Mouse (Mus musculus) hindbrain, embryonic 15.5 days (tissue): ENCODE results near the gene Pigu. TPM values are rescaled to one million over a fixed set of nuclear protein-coding genes. Genes with fewer than 3 reads are reported as not detected.

Experiments used
- ATAC-seq: fragments of 200-750 bp; cut with Nextera tagmentation; 2 replicates; pipeline ENCODE4 v1.8.0; 2017; ENCODE audit warnings: low read depth, moderate number of reproducible peaks, moderate TSS enrichment; ENCODE audit not compliant: low FRiP score
- H3K27ac ChIP-seq: fragments of 300-500 bp; sonication (generic); replicated peaks from 2 replicates; pipeline ENCODE4 v1.5.1; 2015; ENCODE audit warnings: mild to moderate bottlenecking, inconsistent platforms
- H3K27me3 ChIP-seq: fragments of 300-500 bp; sonication (generic); 2 replicates; pipeline ENCODE4 v1.6.1; 2015; ENCODE audit warnings: control low read depth, inconsistent platforms
- H3K36me3 ChIP-seq: fragments of 300-500 bp; sonication (generic); 2 replicates; pipeline ENCODE4 v1.6.1; 2015; ENCODE audit warnings: control low read depth, inconsistent platforms
- H3K4me1 ChIP-seq: fragments of 300-500 bp; sonication (generic); replicated peaks from 2 replicates; pipeline ENCODE4 v1.6.1; 2015; ENCODE audit warnings: control low read depth, inconsistent platforms
- H3K4me2 ChIP-seq: fragments of 300-500 bp; sonication (generic); 2 replicates; pipeline ENCODE4 v1.6.1; 2015; ENCODE audit warnings: moderate library complexity, mild to moderate bottlenecking, inconsistent platforms
- H3K4me3 ChIP-seq: fragments of 300-500 bp; sonication (generic); 2 replicates; pipeline ENCODE4 v1.5.1; 2015; ENCODE audit warnings: mild to moderate bottlenecking, inconsistent platforms
- H3K9ac ChIP-seq: fragments of 300-500 bp; sonication (generic); 2 replicates; pipeline ENCODE4 v1.6.1; 2015; ENCODE audit warnings: inconsistent platforms
- H3K9me3 ChIP-seq: fragments of 300-500 bp; sonication (generic); 2 replicates; pipeline ENCODE4 v1.6.1; 2016; ENCODE audit warnings: control low read depth, inconsistent platforms
- WGBS: fragments of 180-500 bp; shearing (Covaris S2); methylation state at CpG from one replicate; pipeline ENCODE4 v1.1.7; 2015; 5-methylcytosine and 5-hydroxymethylcytosine counted together
- polyA plus RNA-seq: library from polyadenylated mRNA; unstranded; fragments of >200 nt; fragmentation: Nextera tagmentation; extraction: Ambion mirVana; gene quantifications from 2 replicates; pipeline ENCODE4 v1.2.1, GENCODE M21; 2015

Gene Pigu
- polyA plus RNA-seq, 1 experiment from 2014 or later, result 62.6 TPM

DNA sequence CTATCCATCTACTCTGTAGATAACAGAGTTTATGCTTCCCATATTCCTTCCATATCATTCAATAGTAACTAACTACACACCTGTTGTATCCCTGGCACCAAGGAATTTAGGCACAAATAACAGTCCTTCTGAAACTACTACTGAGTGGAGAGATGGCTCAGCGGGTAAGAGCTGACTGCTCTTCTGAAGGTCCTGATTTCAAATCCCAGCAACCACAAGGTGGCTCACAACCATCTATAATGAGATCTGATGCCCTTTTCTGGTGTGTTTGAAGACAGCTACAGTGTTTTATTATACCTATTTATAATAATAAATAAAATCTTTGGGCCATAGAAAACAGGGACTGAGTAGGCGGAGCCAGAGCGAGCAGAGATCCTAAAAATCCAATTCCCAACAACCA lies 2.8 kb downstream of the Pigu start:
- H3K9ac ChIP-seq, result no peak overlapping the region
- H3K4me3 ChIP-seq, result no peak overlapping the region
- no peaks in the 10 kb centered on the region for H3K9me3 ChIP-seq
- no peaks in the 10 kb centered on the region for H3K27me3 ChIP-seq
- 92% methylated on average over 3 of the region's 3 CpGs for WGBS
- H3K4me2 ChIP-seq, result no peak overlapping the region
- ATAC-seq, result no peak
- H3K27ac ChIP-seq, result no peak overlapping the region
- no peaks in the 10 kb centered on the region for H3K36me3 ChIP-seq
- peaks cover 22% of the 10 kb centered on the region for H3K4me1 ChIP-seq

DNA sequence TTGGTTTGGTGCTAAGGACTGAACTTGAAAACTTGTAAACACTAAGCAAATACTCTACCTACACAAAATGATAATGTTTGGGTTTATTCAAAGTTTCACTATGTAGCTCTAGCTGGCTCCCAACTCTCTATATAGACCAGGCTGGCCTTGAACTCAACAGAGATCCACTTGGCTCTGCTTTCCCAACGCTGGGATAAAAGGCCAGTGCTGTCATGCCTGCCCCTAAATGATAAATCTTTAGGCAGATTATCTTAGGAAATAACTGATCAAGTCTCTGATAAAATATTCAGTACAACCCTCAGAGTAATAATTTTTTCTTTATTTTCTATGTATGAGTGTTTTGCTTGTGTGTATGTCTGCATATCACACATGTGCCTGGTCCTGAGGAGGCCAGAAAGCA lies 10.6 kb downstream of the Pigu start:
- no peak overlapping the region for H3K27ac ChIP-seq
- H3K9ac ChIP-seq, result no peak overlapping the region
- no peaks in the 10 kb centered on the region for H3K27me3 ChIP-seq
- no peaks in the 10 kb centered on the region for H3K4me1 ChIP-seq
- no peak for ATAC-seq
- H3K4me3 ChIP-seq, result no peak overlapping the region
- H3K9me3 ChIP-seq, result no peaks in the 10 kb centered on the region
- H3K4me2 ChIP-seq, result no peak overlapping the region
- 84% methylated on average over 1 of the region's 1 CpGs for WGBS
- 0 out of 2 replicates have a peak, but pooled peaks cover 4% of the 10 kb centered on the region for H3K36me3 ChIP-seq

DNA sequence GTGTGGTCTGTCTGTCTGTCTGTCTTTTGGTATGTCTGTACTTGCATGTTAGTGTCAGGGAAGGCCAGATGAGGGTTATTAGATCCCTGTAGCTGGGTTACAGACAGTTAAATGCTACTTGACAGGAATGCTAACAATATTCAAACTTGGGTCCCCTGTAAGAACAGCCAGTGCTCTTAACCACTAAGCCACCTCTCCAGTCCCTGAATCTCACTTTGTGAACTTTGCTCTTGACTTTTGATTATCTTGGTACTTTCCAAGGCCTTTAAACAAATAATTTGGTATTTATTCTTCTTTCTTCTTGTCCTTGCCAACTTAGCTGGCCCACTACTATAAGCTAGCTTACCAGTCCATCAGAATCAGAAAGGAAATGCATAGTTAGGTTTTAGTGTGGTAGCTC lies 17.1 kb downstream of the Pigu start:
- Histone ChIP-seq H3K9ac (no peak overlapping the region), H3K4me1 (no peaks in the 10 kb centered on the region), H3K9me3 (no peaks in the 10 kb centered on the region), H3K4me2 (no peak overlapping the region), H3K4me3 (no peak overlapping the region), H3K27ac (no peak overlapping the region), H3K27me3 (no peaks in the 10 kb centered on the region), H3K36me3 (peaks cover 8% of the 10 kb centered on the region; the same call in 1 of the 2 replicates)
- no peak for ATAC-seq

DNA sequence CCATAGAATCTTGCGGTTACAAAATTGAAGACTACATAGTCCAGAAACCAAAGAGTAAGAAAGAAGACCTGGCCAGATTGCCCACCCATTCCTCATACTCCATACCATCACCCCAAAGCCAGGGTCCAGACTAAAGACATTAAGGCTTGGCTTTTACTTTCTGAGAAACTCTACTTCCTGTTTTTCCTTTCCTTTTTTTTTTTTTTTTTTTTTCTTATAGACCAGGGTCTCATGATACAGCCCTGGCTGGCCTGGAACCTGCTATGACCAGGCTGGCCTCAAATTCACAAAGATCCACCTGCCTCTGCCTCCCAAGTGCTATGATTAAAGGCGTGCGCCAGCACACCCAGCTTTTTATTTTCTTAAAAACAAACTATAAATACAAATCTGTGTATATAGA lies 21.0 kb downstream of the Pigu start:
- Histone ChIP-seq H3K4me2 (no peak overlapping the region), H3K9ac (no peak overlapping the region), H3K27ac (no peak overlapping the region), H3K4me3 (no peak overlapping the region), H3K27me3 (no peaks in the 10 kb centered on the region), H3K9me3 (no peaks in the 10 kb centered on the region), H3K36me3 (peaks cover 25% of the 10 kb centered on the region), H3K4me1 (no peaks in the 10 kb centered on the region)
- ATAC-seq, result no peak
- WGBS, result 99% methylated on average over 3 of the region's 3 CpGs

DNA sequence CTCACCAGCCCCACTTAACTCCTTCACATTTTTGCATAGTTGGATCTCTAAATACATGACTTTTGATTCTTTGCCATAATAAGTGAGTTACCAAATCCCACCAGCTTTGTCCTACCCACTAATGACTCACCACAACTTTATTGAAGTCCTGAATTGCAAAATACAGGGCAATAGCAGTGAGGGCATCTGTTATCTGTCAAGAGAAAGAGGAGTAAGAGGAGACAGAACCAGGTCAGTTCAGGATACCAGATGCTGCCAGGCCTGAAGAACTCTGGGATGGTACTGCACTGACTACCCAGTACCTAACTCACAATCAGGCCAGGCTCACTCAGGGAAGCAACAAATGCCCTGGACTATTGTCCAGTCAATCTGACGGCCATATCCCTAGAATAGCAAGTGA lies 22.0 kb downstream of the Pigu start:
- H3K4me2 ChIP-seq, result no peak overlapping the region

DNA sequence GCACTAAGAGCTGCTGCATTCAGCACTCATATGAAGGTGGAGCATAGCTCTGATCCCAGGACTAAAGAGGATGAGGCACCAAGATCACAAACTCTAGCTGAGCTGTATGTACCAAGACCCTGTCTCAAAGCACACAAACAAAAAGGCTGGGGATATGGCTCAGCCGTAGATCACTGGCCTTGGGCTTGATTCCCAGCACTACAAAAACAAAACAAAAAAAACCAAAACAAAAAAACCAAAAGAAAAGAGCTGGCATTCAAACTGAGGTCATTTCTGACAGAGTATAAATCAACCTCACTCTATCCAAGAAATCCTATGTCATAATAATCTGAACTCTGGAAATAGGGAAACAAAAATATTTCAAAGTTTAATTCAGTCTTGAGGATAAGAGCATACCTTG lies 23.8 kb downstream of the Pigu start:
- Histone ChIP-seq H3K27ac (no peak overlapping the region), H3K4me1 (no peaks in the 10 kb centered on the region), H3K9ac (no peak overlapping the region), H3K27me3 (no peaks in the 10 kb centered on the region), H3K4me3 (no peak overlapping the region), H3K36me3 (peaks cover 42% of the 10 kb centered on the region), H3K4me2 (no peak overlapping the region), H3K9me3 (no peaks in the 10 kb centered on the region)
- WGBS, result 86% methylated on average over 1 of the region's 1 CpGs
- ATAC-seq, result no peak

More for the DNA sequence above, 22.0 kb downstream of the Pigu start:
- Histone ChIP-seq H3K4me3 (no peak overlapping the region), H3K9me3 (no peaks in the 10 kb centered on the region), H3K36me3 (peaks cover 34% of the 10 kb centered on the region), H3K27ac (no peak overlapping the region), H3K4me1 (no peaks in the 10 kb centered on the region), H3K27me3 (no peaks in the 10 kb centered on the region), H3K9ac (no peak overlapping the region)
- ATAC-seq, result no peak
- WGBS, result 93% methylated on average over 1 of the region's 1 CpGs

DNA sequence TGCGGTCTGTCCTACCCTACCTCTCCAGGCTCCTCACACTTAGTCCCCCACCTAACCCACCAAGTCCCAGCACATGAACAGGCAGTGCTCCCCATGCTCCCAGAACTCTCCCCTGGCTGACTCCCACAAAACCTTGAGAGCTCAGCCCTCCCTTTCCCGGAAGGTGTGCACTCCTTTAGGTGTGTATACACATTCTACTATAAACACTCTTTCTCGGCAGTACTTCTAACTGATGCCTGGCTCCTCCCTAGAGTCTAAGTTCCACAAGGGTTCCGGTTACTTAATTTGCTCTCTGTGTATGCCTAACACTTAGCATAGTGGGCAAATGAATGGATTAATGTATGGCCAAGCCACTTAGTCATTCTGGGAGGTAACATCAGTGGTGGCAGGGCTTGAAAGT lies 25.9 kb downstream of the Pigu start:
- Histone ChIP-seq H3K9me3 (no peaks in the 10 kb centered on the region), H3K4me2 (no peak overlapping the region), H3K27ac (no peak overlapping the region), H3K36me3 (peaks cover 52% of the 10 kb centered on the region), H3K4me1 (no peaks in the 10 kb centered on the region), H3K9ac (no peak overlapping the region), H3K4me3 (no peak overlapping the region), H3K27me3 (no peaks in the 10 kb centered on the region)
- ATAC-seq, result no peak
- 98% methylated on average over 4 of the region's 4 CpGs for WGBS

DNA sequence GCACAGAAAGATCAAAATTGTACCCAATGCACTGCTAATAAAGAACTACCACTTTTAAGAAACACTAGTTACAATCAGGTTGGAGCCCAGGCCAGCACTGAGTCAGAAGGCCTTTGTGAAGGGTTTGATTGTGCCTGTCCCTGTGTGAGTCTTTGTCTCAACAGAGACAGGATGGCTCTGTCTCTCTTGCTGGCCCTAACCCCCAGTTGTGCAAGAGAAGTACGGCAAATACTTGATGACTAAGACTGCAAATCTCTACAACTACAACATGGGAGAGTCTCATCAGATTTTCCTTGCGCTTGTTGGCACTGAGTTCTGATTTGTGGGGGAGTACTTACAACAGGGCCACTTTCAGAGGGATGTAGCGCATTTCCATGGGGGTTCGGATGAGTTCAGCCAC lies 26.4 kb downstream of the Pigu start:
- Histone ChIP-seq H3K9ac (no peak overlapping the region), H3K4me2 (no peak overlapping the region), H3K4me3 (no peak overlapping the region), H3K36me3 (peaks cover 57% of the 10 kb centered on the region), H3K9me3 (no peaks in the 10 kb centered on the region), H3K27ac (no peak overlapping the region), H3K27me3 (no peaks in the 10 kb centered on the region), H3K4me1 (no peaks in the 10 kb centered on the region)
- ATAC-seq, result no peak
- WGBS, result 95% methylated on average over 4 of the region's 4 CpGs

DNA sequence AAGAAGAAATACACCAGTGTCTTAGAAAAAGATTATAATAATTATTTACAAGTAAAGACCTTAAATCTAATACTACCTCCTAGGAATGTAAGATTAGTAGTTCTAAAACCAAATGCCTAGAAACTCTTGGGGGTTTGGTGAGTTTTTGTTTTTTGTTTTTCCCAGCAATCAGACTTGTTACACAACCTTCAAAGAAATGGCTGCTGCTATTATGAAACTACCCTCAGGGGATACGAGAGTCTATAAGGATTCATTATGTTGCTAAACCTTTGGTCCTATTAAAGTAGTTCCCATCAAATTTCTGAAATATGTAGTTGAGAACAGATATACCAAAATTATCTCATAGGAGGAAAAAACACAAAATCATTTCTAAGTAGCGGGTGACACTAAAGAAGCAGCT lies 27.5 kb downstream of the Pigu start:
- Histone ChIP-seq H3K9ac (no peak overlapping the region), H3K36me3 (peaks cover 53% of the 10 kb centered on the region), H3K9me3 (no peaks in the 10 kb centered on the region), H3K27ac (no peak overlapping the region), H3K4me3 (no peak overlapping the region), H3K4me2 (no peak overlapping the region), H3K27me3 (no peaks in the 10 kb centered on the region), H3K4me1 (no peaks in the 10 kb centered on the region)
- WGBS, result 92% methylated on average over 2 of the region's 2 CpGs
- ATAC-seq, result no peak

DNA sequence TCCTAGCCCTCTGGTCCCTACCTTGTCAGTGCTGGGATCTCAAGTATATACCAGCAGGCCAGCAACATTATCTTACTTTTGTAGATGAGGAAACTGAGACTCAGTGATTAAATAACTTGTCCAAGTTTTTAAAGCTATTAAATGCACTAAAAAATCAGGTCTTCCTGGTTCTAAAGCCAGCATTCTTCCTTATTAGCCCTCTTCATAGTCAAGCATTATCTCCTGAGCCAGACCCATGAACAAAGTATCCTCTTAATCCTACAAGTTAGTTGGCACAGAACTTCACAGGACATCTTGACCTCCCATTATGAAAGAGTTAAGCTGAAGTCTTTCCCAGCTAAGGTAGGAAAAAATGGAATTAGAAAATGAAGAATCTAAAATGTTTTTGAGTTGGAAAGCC lies 28.3 kb downstream of the Pigu start:
- Histone ChIP-seq H3K27ac (no peak overlapping the region), H3K36me3 (peaks cover 49% of the 10 kb centered on the region), H3K4me3 (no peak overlapping the region), H3K4me1 (no peaks in the 10 kb centered on the region), H3K4me2 (no peak overlapping the region), H3K9ac (no peak overlapping the region), H3K27me3 (no peaks in the 10 kb centered on the region), H3K9me3 (no peaks in the 10 kb centered on the region)
- no peak for ATAC-seq

DNA sequence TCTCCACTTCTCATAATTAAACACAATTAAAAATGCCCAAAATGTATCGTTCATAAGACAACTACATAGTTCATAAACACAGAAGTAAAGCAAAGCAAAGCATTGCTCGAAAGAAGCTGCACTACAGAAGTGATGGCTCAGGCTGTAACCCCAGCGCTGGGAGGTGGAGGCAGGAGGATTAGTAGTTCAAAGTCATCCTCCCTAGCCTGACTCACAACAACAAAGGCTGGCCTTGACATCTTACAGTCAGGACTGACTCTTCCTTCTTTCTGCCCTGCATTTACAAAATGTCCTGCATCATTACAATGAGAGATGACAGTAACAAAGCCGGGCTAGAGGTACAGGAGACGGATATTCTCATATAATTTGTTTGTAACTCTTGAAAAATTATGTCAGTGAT lies 29.3 kb downstream of the Pigu start:
- Histone ChIP-seq H3K9me3 (no peaks in the 10 kb centered on the region), H3K27ac (no peak overlapping the region), H3K36me3 (peaks cover 43% of the 10 kb centered on the region), H3K4me1 (no peaks in the 10 kb centered on the region), H3K9ac (no peak overlapping the region), H3K4me2 (no peak overlapping the region), H3K4me3 (no peak overlapping the region), H3K27me3 (no peaks in the 10 kb centered on the region)
- ATAC-seq, result no peak
- 95% methylated on average over 5 of the region's 5 CpGs for WGBS

DNA sequence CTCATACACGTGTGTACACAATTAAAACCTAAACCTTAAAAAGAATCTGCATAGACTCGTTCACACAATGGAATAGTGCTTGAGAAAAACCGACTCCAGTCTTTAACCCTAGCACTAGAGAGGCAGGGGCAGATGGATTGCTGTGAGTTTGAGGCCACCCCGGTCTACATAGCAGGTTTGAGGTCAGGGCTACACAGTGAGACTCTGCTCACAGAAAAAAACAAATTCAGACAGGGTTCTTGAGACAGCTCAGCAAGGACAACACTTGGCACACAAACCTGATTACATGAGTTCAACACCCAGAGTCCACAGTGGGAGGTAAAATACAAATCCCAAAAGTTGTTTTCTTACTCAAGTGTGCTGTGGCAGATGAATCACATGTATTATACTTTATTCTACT lies 31.2 kb downstream of the Pigu start:
- WGBS, result 94% methylated on average over 4 of the region's 4 CpGs
- peaks cover 43% of the 10 kb centered on the region for H3K36me3 ChIP-seq
- H3K9ac ChIP-seq, result no peak overlapping the region
- H3K4me3 ChIP-seq, result no peak overlapping the region
- H3K4me2 ChIP-seq, result no peak overlapping the region
- H3K9me3 ChIP-seq, result no peaks in the 10 kb centered on the region
- H3K4me1 ChIP-seq, result no peaks in the 10 kb centered on the region
- no peak for ATAC-seq
- no peak overlapping the region for H3K27ac ChIP-seq
- no peaks in the 10 kb centered on the region for H3K27me3 ChIP-seq

DNA sequence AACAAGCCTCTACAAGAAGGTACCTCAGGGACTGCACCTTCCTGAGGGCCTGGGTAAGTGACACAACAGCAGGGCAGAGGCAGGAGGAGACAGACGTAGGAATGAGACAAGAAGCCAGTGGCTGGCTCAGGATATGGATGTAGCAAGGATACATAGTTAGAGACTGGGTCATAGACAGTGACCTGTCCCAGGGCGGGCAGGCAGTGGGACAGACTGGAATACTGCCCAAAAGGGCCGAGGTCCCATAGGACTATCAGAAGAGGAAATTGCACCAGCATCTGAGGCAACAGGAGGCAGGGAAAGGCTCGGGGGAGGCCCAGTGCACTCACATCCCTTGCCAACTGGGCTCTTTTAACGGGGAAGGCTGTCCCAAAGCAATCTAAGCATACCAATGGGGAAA lies 36.6 kb downstream of the Pigu start:
- Histone ChIP-seq H3K4me2 (no peak overlapping the region), H3K4me1 (no peaks in the 10 kb centered on the region), H3K9me3 (no peaks in the 10 kb centered on the region), H3K27me3 (no peaks in the 10 kb centered on the region), H3K9ac (no peak overlapping the region), H3K27ac (no peak overlapping the region), H3K4me3 (no peak overlapping the region), H3K36me3 (peaks cover 21% of the 10 kb centered on the region)
- ATAC-seq, result no peak
- WGBS, result 85% methylated on average over 5 of the region's 5 CpGs
